ENCODE assay signal across 9 mouse cellular contexts in the genomic region with DNA sequence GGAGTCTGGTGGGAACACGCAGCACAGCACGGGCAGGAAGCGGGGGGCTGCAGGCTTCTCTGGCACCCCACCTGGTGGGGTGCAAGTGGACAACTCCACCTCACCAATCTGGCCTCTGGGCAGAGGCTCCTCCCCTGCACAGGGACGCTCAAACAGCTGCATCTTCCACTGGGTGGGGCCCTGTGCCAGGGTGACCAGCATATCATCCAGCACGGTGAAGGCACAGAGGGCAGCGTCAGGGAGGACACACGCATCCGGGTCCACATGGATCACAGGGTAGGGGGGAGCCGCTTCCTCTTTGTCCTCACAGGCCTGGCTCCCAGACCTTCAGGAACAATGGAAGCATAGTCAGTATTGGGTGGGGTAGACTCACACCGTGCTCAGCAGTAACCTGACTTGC. TPM values are rescaled to one million over a fixed set of nuclear protein-coding genes. Genes with fewer than 3 reads are reported as not detected.
DNase-seq lines count a peak whose midpoint lies in the region; ATAC-seq and TF ChIP-seq lines count a peak whose summit lies in the region.
"Had no signal": no experiment of that assay in that cellular context is flagged by ENCODE, and none has a peak within 500 bp of the region (broad histone marks: within the 10 kb centered on the region; RNA-seq: fewer than 3 reads in every experiment).

No protein-coding gene starts in this region.

- no peak for DNase-seq in heart, postnatal 36 days
- DNase-seq in hindbrain, embryonic 11.5 days (ENCODE audit: low spot score), result no peak
- no peak for DNase-seq in layer of hippocampus, adult 2 months (ENCODE audit: low spot score in 2 of 2)
- no peak for DNase-seq in gastrocnemius, postnatal 10 days
- DNase-seq in spleen, postnatal 4 days (ENCODE audit: low spot score in 2 of 2), result no peak

- H3K9ac ChIP-seq in heart, embryonic 13.5 days, result peak overlapping the region; percentile 93
- H3K9ac ChIP-seq in hindbrain, embryonic 11.5 days (ENCODE audit: low read depth, low read length), result peak overlapping the region; percentile 75; the same call in 1 of the 2 replicates
- peak overlapping the region; percentile 84; the same call in 1 of the 2 replicates for H3K9ac ChIP-seq in midbrain, embryonic 12.5 days (replicated peaks)

- 58% methylated on average over 10 of the region's 10 CpGs for WGBS in heart, embryonic 13.5 days
- WGBS in hindbrain, embryonic 11.5 days, result 74% methylated on average over 10 of the region's 10 CpGs
- 82% methylated on average over 10 of the region's 10 CpGs for WGBS in midbrain, embryonic 12.5 days

- H3K9me3 ChIP-seq in heart, embryonic 13.5 days, result no peaks in the 10 kb centered on the region
- no peaks in the 10 kb centered on the region for H3K9me3 ChIP-seq in hindbrain, embryonic 11.5 days (ENCODE audit: control insufficient read depth, low read length)
- no peaks in the 10 kb centered on the region for H3K9me3 ChIP-seq in midbrain, embryonic 12.5 days

- TF ChIP-seq POLR2A in cortical plate, adult 2 months (IDR thresholded peaks at IDR 0.05; ENCODE audit: extremely low read depth, insufficient read depth, low read length), result no peak

- intact Hi-C loops in heart, postnatal 36 days (cut with DNase I), result no loop called here

- peaks cover 76% of the 10 kb centered on the region for H3K36me3 ChIP-seq in heart, embryonic 13.5 days
- peaks cover 11% of the 10 kb centered on the region; the same call in 1 of the 2 replicates for H3K36me3 ChIP-seq in hindbrain, embryonic 11.5 days (ENCODE audit: control insufficient read depth, insufficient read depth, low read length)
- peaks cover 73% of the 10 kb centered on the region for H3K36me3 ChIP-seq in midbrain, embryonic 12.5 days

- ATAC-seq in heart, embryonic 13.5 days (ENCODE audit: extremely low read depth, insufficient number of reproducible peaks, low FRiP score, low TSS enrichment), result no peak
- no peak for ATAC-seq in hindbrain, embryonic 11.5 days (ENCODE audit: low FRiP score)
- no peak for ATAC-seq in midbrain, embryonic 12.5 days (ENCODE audit: low FRiP score, low read depth)
- ATAC-seq: Patski had no signal

- no peaks in the 10 kb centered on the region for H3K27me3 ChIP-seq in heart, embryonic 13.5 days (replicated peaks)
- H3K27me3 ChIP-seq in hindbrain, embryonic 11.5 days (ENCODE audit: control insufficient read depth, insufficient read depth, low read length), result no peaks in the 10 kb centered on the region
- H3K27me3 ChIP-seq in midbrain, embryonic 12.5 days, result no peaks in the 10 kb centered on the region
- H3K27me3 ChIP-seq: Patski had no signal

- no peak overlapping the region for H3K27ac ChIP-seq in heart, embryonic 13.5 days (replicated peaks)
- H3K27ac ChIP-seq in cortical plate, adult 2 months (ENCODE audit: insufficient read depth, low read length), result no peak overlapping the region
- no peak overlapping the region for H3K27ac ChIP-seq in hindbrain, embryonic 11.5 days (ENCODE audit: low read depth, low read length)
- H3K27ac ChIP-seq in midbrain, embryonic 12.5 days (replicated peaks), result no peak overlapping the region
- no peak overlapping the region for H3K27ac ChIP-seq in layer of hippocampus, adult 2 months

- H3K4me2 ChIP-seq in heart, embryonic 13.5 days, result peak overlapping the region; percentile 93
- H3K4me2 ChIP-seq in hindbrain, embryonic 11.5 days (replicated peaks; ENCODE audit: low read depth, low read length), result peak overlapping the region; percentile 96
- H3K4me2 ChIP-seq in midbrain, embryonic 12.5 days (replicated peaks), result peak overlapping the region; percentile 98

- no peak for TF ChIP-seq CTCF in cortical plate, adult 2 months (IDR thresholded peaks at IDR 0.05; ENCODE audit: extremely low read depth, insufficient read depth, low read length)
- no peak for TF ChIP-seq CTCF in layer of hippocampus, adult 2 months (conservative IDR thresholded peaks at IDR 0.05)

- peak overlapping the region; percentile 90 for H3K4me3 ChIP-seq in heart, embryonic 13.5 days
- peak overlapping the region; percentile 60; the same call in 1 of the 2 replicates for H3K4me3 ChIP-seq in cortical plate, adult 2 months (ENCODE audit: insufficient read depth, low read length)
- peak overlapping the region; percentile 88; the same call in 1 of the 2 replicates for H3K4me3 ChIP-seq in hindbrain, embryonic 11.5 days (ENCODE audit: low read depth, low read length)
- H3K4me3 ChIP-seq in midbrain, embryonic 12.5 days, result peak overlapping the region; percentile 74
- H3K4me3 ChIP-seq in layer of hippocampus, adult 2 months, result no peak overlapping the region

- H3K4me1 ChIP-seq in heart, embryonic 13.5 days, result peaks cover 66% of the 10 kb centered on the region
- no peaks in the 10 kb centered on the region for H3K4me1 ChIP-seq in cortical plate, adult 2 months (ENCODE audit: control insufficient read depth, insufficient read depth, low read length)
- peaks cover 4% of the 10 kb centered on the region; the same call in 1 of the 2 replicates for H3K4me1 ChIP-seq in hindbrain, embryonic 11.5 days (replicated peaks; ENCODE audit: control insufficient read depth, insufficient read depth, low read length)
- H3K4me1 ChIP-seq in midbrain, embryonic 12.5 days, result peaks cover 25% of the 10 kb centered on the region

RNA-seq across cellular contexts. Expression of a gene that starts 1.2 kb away (rescaled TPM):
- polyA plus RNA-seq in heart, embryonic 13.5 days (2015; fragmentation: Nextera tagmentation; extraction: Ambion mirVana), result 29.1 and 33.5 TPM in 2 replicates
- total RNA-seq in heart, postnatal 36 days (2021), result 10 to 100 TPM; 13.8 to 15.4 TPM
- 22.8 and 23.9 TPM in 2 replicates for polyA plus RNA-seq in cortical plate, adult 2 months (2012; rRNA removed)
- polyA plus RNA-seq in hindbrain, embryonic 11.5 days (2014; fragmentation: Nextera tagmentation; extraction: Ambion mirVana), result 27.8 and 33.6 TPM in 2 replicates
- polyA plus RNA-seq in midbrain, embryonic 12.5 days (2016; fragmentation: Nextera tagmentation; extraction: Ambion mirVana), result 51.3 and 55.4 TPM in 2 replicates
- total RNA-seq in layer of hippocampus, adult 2 months (2021), result 10 to 100 TPM; 17.7 to 19.5 TPM
- 10 to 100 TPM; 14.6 to 15.3 TPM for total RNA-seq in gastrocnemius, postnatal 10 days (2021)

RNA-seq across cellular contexts. Expression of a gene that starts 16.0 kb away (rescaled TPM):
- polyA plus RNA-seq in heart, embryonic 13.5 days (2015; fragmentation: Nextera tagmentation; extraction: Ambion mirVana), result 0.31 and 0.50 TPM in 2 replicates
- total RNA-seq in heart, postnatal 36 days (2021), result not detected
- 0.28 and 0.67 TPM in 2 replicates for polyA plus RNA-seq in cortical plate, adult 2 months (2012; rRNA removed)
- 1.1 and 1.5 TPM in 2 replicates for polyA plus RNA-seq in hindbrain, embryonic 11.5 days (2014; fragmentation: Nextera tagmentation; extraction: Ambion mirVana)
- 1.4 and 1.5 TPM in 2 replicates for polyA plus RNA-seq in midbrain, embryonic 12.5 days (2016; fragmentation: Nextera tagmentation; extraction: Ambion mirVana)
- 1 to 10 TPM in 1 of 2 experiments, under 1 TPM in 1; 0.69 to 1.1 TPM for total RNA-seq in layer of hippocampus, adult 2 months (2021)
- under 1 TPM; 0.50 to 0.61 TPM for total RNA-seq in gastrocnemius, postnatal 10 days (2021)

RNA-seq across cellular contexts. Expression of a gene that starts 29.0 kb away (rescaled TPM):
- 1,234 and 1,290 TPM in 2 replicates for polyA plus RNA-seq in heart, embryonic 13.5 days (2015; fragmentation: Nextera tagmentation; extraction: Ambion mirVana)
- 100 to 1,000 TPM; 218 to 338 TPM for total RNA-seq in heart, postnatal 36 days (2021)
- 1,064 and 1,106 TPM in 2 replicates for polyA plus RNA-seq in cortical plate, adult 2 months (2012; rRNA removed)
- 3,592 and 3,665 TPM in 2 replicates for polyA plus RNA-seq in hindbrain, embryonic 11.5 days (2014; fragmentation: Nextera tagmentation; extraction: Ambion mirVana)
- polyA plus RNA-seq in midbrain, embryonic 12.5 days (2016; fragmentation: Nextera tagmentation; extraction: Ambion mirVana), result 3,175 and 3,231 TPM in 2 replicates
- 1,000 to 10,000 TPM; 1,285 to 1,295 TPM for total RNA-seq in layer of hippocampus, adult 2 months (2021)
- 100 to 1,000 TPM; 439 to 618 TPM for total RNA-seq in gastrocnemius, postnatal 10 days (2021)
